Mouse (Mus musculus) right cerebral cortex, adult 18-20 months (tissue): Measurements from ENCODE around the gene Tomm40.
A peak's percentile ranks its signal among the peaks of the same experiment; 100 is the strongest.

Source experiments
- DNase-seq: peaks from one replicate; pipeline ENCODE4 v3.0.0; 2022; ENCODE audit warnings: mixed read lengths

Tomm40 gene

DNA sequence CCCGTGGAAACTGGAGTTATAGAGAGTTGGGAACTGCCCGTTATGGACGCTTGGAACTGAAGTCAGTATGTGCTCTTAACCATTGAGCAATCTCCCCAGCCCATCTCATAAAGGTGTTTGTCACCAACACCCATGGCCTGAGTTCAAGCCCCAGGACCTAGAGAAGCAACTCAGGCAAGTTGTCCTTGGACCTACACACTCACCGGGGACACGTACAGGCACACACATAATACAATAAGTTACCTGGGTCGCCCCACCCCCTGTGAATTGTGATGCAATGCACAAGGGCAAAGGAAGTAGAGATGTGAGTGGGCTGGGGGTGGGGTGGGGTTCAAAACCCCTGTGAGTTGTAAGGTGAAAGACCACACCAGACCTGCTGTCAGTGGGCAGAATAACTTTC is 28.7 kb downstream of the Tomm40 start:
- no peak for DNase-seq

DNA sequence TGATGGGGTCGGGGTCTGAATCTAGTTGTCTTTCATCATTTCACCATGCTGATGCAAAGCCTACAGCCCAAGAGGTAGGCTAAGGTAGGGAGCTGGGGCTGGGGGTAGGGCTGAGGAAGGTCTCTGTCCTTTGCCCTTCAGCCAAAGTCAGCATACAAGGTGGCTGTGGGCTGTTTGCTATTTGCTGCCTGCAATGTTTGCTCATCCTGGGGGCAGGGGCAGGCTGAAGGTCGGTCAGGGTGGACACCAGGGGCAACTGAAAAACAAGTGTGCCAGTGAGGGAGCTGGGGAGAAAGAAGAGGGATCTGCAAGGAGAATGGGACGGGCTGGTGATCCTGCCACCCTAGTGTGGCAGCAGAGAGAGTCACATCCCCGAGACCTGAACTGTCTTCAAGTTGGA is 29.9 kb downstream of the Tomm40 start:
- no peak for DNase-seq

DNA sequence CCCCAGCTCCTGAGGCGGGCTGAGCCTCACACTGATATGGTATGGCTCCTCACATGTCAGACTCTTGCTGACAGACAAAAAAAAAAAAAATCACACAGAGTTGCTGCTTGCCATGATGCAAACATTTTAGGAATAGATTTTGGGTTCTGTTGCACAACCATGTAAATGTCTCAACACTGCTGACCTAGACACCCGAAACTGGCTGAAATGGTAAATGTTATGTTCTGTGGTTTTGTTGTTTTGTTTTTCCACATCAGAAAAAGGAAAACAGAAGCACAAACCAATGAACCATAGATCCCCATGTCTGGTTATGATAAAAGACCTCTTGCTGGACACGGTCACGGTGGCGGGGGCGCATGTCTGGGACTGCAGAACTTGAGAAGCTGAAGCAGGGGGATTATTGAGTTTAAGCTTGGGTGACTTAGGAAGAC is 31.5 kb downstream of the Tomm40 start:
- DNase-seq = no peak

DNA sequence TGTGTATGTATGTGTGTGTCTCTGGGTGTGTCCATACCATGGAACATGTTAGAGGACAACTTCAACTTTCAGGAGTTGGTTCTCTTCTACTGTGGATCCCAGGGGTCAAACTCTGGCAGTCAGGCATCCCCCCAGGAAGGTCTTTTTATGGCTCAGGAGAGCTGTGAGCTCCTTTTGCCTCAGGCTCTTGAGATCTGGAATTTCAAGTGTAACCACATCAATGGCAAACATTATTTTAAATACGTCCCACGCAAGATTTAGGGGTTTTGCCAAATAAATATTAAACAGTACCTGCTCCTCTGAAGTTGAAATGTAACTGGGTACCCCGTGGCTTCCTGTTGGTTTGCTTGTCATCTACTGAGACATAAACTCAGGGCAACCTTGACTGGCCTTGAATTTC is 32.3 kb downstream of the Tomm40 start:
- no peak for DNase-seq

DNA sequence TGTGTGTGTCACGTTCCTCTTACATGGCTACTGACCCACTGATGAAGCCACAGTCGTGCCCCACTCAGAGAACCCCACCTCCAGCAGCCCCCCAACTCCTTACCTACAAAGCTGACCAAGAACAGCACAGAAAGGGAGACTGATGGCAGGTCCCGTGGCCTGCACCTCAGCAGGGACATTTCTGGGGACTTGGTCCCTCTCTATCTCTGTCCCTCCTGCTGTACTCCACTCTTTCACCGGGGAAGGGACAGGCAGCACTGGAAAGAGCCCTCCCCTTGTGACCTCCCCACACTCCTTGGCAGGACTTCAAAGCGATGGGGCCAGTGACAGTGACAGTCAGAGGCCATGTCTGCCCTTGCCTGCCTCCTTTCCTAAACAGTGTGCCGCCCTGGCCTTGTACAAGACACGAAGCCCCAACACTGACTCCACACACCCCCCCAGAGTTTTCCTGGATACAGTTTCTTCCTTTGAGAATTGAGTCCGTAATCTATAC is 34.0 kb downstream of the Tomm40 start, which contains the start of the genes Gm44805 and Apoc4:
Gm44805 (minus strand) TSS at position 222 of the 493 bp plus-strand sequence.
Apoc4 (minus strand) TSS at position 278 of the 493 bp plus-strand sequence.
- DNase-seq = no peak

- DNase-seq = no peak
Observed at GRCm38 (mm10) chr7:19680702-19681101, 34.5 kb downstream of the Tomm40 start.

- DNase-seq = no peak
Observed at GRCm38 (mm10) chr7:19678901-19679300, 36.3 kb downstream of the Tomm40 start.

GRCm38 (mm10) chr7:19677872-19678271 is 37.4 kb downstream of the Tomm40 start, which contains the start of gene Apoc2:
TSS of gene Apoc2 (minus strand) at chr7:19677941.
- no peak for DNase-seq

GRCm38 (mm10) chr7:19676662-19677061 is 38.6 kb downstream of the Tomm40 start:
- no peak for DNase-seq

- DNase-seq = no peak
Observed at GRCm38 (mm10) chr7:19675824-19676223, 39.4 kb downstream of the Tomm40 start.

- no peak for DNase-seq
Observed at GRCm38 (mm10) chr7:19673083-19673699, 42.0 kb downstream of the Tomm40 start.

DNA sequence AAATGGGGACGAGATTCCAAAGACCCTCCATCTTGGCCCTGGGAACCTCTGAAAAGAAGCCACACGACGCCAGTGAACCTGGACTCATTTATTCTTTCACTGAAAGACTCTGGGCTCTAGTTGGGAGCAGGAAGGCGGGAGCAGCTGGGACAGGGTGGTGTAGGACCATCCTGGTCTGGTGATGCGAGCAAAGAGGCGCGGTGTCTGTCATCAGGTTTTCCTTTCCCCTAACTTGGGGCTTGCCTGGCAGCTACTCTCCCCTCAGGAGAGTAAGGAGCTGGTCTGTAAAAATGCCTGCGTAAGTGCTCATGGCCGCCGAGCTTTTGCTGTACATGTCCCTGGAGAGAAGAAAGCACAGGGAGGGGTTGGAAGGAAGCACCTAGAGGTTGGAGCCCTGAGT is 43.7 kb downstream of the Tomm40 start:
- DNase-seq = no peak

GRCm38 (mm10) chr7:19668947-19669721 is 46.1 kb downstream of the Tomm40 start:
- peak; percentile 93 for DNase-seq

DNA sequence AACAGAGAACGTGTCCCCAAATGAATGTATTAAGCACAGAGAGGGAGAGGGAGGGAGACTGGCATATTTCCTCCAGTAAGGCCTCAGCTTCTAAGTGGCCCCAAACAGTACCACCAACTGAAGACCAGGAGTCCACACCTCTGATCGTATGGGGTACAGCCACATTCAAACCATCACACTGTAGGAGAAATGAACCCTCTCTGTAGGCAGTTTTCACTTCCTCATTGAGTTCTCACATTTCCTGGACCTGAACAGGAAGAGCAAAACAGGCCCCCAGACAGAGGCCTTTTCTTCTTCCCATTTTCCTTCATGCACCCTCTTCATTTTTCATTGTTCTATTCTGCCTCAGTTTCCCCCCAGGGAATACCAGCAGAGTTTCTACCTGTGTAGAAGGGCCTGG is 47.8 kb downstream of the Tomm40 start:
- DNase-seq = no peak

GRCm38 (mm10) chr7:19666750-19667149 is 48.5 kb downstream of the Tomm40 start:
- DNase-seq = no peak

GRCm38 (mm10) chr7:19664955-19665841 is 50.0 kb downstream of the Tomm40 start, which contains the start of gene Clptm1:
TSS of gene Clptm1 (minus strand) at chr7:19665033.
- peak; percentile 97 for DNase-seq

DNA sequence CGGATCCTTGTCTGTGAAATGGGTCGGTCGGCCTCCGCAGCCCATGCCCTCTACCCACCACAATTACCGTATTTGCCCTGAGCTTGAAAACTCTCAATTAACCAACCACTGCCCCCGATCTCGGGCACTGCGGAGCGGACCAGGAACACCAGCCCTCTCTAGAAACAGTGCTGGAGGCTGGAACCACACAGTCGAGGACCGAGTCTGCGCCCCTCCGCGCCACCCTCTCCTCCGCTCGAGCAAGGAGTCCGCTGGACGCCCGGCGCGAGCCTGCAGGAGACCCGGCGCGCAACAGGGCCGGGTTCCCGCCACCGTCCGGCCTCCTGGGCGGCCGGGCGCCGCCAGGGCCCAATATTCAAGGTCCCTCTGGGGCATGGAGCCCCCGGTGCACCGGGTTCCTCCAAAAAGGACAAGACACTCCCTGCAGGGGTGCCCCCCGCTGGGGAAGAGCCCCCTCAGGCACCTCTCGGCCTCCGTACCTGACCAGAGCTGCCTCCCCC is 50.7 kb downstream of the Tomm40 start:
- no peak for DNase-seq

- no peak for DNase-seq
Observed at GRCm38 (mm10) chr7:19663940-19664339, 51.3 kb downstream of the Tomm40 start.

- DNase-seq = no peak
Observed at GRCm38 (mm10) chr7:19652614-19653013, 62.6 kb downstream of the Tomm40 start.
